Mouse (Mus musculus): ENCODE data around the gene Akap1.

The Akap1 gene

DNA sequence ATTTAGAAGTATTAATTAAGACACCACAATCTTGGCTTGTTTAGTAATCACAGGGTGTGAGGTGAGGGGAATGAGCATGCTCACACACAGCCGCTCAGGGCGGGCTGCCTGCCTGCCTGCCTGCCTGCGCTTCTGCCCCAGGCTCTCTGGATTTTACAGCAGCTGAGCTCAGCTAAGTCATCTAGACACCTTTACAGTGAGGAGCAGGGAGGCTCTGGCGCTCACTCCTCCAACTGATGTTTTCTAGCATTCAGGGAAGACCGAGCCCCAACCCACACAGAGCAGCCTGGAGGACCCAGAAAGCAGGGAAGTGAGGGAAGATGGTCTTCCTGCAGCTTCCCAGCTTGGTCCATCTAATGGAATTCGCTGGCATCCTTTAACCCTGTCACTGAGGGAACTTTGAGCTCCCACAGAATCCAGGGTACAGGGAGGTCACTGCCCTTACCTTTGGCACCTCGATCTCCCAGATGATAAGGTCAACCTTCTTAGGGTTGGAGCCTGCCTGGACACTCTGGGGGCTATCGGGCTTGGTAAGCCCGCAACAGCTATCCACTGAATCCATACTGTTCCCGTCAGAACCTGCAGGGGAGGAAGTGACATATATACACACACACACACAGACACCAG lies 23.5 kb downstream of the Akap1 start:
- DNase-seq: no peak

DNA sequence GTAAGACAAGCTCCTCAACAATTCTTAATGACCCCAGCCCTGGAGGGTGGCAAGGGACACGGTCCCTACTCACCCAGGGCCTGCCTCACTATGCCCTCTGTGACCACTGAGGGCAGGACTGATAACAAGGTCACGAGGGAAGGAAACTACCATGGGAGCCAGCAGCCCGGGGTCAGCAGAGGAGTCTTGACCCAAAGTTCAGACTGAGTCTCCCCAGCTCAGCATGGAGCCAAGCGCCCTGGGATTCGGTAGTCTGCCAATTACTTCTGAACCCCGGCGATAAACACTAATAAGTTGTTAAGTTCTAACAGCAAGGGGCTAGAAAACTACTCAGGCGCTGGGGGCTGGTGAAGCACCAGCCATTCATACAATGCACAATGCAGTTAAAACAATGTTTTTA lies 24.1 kb downstream of the Akap1 start:
- DNase-seq: no peak

DNA sequence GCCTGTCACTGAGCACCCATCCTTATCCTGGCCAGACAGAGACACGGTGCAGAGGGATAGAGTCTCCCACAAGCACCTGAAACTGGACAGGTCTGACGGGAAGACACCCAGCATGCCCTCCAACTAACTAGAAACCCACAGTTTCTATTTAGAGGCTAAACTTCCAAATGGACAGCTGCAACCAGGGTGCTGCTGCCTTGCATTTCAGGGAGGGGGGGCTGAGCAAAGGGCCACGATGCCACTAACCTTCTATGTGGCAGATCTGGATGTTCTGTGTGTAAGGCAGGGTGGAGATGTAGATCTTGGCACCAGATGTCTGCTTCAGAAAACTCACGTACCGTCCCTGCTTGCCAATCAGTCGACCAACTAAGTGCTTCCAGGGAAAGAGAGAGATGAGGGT lies 25.0 kb downstream of the Akap1 start:
- no peak for DNase-seq

DNA sequence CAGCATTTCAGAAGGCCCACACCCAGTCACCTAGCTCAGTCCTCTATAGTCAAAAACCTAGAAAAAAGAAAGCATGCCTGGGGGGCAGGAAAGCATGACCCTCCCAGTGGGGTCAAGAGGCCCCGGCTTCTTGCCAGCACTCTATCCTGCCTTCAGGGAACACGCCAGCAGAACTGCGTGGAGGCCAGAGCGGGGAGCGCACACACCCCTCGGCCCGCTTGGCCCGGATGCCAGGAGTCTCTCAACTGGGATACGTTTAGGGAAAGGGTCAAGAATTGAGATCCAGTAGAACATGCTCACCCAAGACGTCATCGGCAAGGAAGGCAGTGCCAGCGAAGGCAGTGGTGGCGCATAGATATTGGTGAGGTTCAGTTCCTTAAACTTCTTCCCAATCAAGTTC lies 25.8 kb downstream of the Akap1 start:
- DNase-seq: no peak

- DNase-seq: no peak
Observed at GRCm38 (mm10) chr11:88834606-88835005, 29.8 kb downstream of the Akap1 start.

GRCm38 (mm10) chr11:88834134-88834533 lies 30.3 kb downstream of the Akap1 start:
- DNase-seq: no peak

- no peak for DNase-seq
Observed at GRCm38 (mm10) chr11:88833099-88833498, 31.3 kb downstream of the Akap1 start.

DNA sequence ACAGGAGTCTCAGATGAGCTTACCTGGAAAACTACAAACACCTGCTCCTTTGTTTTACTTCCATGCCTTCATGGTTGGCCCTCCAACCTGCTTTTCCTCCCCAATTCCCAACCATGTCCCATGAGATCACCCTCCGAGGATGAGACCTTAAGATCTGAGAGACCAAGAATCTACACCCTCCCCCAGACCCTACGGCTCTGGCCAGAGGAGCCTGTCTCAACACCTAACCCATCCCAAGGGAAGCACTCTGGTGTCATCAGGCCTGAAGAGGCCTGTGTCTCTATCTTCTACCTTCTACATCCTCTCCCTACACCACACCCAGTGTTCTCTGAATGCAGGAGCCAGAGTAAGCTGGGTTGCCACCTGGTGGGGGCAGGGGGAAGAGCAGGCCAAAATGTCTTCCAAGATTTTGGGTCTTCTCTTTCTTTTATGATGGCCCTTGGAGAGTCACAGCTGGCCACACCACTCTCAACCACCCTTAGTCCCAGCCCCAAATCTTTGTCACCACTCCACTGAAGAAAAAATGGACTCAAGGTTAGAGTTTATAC lies 34.1 kb downstream of the Akap1 start:
- no peak for DNase-seq

DNA sequence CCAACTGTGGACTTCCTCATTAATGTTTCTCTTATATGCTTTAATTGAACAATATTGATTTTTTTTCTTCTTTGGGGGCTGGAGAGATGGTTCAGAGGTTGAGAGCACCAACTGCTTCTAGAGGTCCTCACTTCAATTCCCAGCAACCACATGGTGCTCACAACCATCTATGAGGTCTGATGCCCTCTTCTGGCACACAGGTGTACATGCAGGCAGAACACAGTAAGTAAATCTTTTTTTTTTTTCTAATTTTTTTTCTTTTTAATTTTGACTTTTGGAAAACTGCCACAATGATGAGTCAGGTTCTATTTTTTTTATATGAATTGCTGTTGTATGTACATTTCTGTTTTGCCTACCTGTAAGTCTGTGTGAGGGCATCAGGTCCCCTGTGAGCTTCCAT lies 35.9 kb downstream of the Akap1 start:
- no peak for DNase-seq

DNA sequence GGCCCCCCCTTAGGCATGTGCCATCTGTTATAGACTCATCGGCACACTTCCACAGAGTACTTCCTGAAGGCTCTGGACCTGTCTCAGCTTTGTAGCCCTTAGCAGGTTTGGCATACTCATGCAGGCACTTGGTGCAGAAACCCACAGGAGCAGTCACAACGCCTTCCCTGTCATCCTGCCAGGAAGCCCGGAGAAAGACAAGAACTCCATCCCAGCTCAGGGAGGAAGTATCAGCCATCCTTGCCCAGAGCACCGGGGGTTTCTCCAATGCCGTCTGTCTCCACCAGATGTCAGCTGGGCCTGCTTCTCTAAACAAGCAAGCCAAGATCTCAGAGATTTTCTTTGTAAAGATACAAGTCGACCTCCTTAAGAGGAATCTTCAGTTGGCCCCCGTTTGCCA lies 38.5 kb downstream of the Akap1 start:
- no peak for DNase-seq

DNA sequence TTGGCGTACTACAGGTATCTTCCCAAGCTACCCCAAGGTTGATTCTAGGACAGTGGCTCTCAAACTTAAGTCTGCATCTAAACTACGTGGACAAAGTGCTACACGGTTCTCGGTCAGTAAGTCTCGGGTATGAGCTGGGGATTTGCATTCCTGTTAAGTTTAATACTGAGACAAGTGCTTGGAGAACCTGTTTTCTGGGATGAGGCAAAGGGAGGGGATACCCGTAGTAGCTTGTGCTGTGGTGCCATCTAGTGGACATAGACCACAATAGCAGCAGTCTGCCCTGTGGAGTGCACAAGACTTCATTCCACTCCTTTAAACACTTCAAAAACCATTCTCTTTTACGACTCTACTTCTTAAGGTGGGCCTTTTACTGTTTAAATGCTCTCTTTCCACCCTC lies 41.4 kb downstream of the Akap1 start:
- peak; percentile 95 for DNase-seq

- no peak for DNase-seq
Observed at GRCm38 (mm10) chr11:88822526-88822925, 41.9 kb downstream of the Akap1 start.

- peak; percentile 96 for DNase-seq
Observed at GRCm38 (mm10) chr11:88820742-88821576, 43.4 kb downstream of the Akap1 start.

GRCm38 (mm10) chr11:88820253-88820652 lies 44.1 kb downstream of the Akap1 start:
- DNase-seq: no peak

GRCm38 (mm10) chr11:88817061-88817460 lies 47.3 kb downstream of the Akap1 start:
- no peak for DNase-seq

- no peak for DNase-seq
Observed at GRCm38 (mm10) chr11:88803231-88804010, 61.0 kb downstream of the Akap1 start.

DNA sequence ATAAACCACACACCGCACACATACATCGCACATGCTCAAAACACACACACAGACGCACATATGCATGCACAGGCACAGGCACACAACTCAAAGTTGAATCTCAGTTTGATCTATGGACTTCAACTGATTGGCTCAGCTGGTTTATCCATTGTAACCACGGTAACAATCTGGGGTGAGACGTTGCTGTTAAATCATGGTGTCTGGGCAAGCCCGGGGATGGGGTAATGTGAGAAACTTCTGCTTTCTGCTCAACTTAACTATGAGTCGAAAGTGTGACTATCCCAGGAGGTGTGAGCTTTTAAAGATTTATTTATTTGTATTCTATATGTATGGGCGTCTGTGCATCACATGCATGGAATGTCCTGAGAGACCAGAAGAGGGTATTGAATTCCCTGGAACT lies 68.2 kb downstream of the Akap1 start:
- DNase-seq: no peak

GRCm38 (mm10) chr11:88789893-88790292 lies 74.5 kb downstream of the Akap1 start:
- DNase-seq: no peak

DNA sequence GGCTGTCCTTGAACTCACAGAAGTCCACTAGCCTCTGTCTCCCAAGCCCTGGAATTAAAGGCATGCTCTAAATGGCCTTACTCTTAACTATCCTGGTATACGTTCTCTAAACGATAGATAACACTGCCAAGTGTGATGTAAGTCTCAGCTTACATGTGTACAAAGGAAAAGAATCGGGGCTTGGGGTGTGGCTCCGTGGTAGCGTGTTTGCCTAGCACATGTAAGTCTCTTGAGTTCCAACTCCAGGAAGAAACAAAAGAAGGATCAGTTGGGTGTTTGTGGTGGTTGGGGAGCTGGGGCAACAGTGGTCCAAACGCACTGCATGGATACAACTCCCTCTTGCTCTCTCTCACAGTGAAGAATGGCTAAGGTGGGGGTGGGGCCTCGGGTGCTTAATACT lies 77.6 kb downstream of the Akap1 start:
- DNase-seq: no peak

DNA sequence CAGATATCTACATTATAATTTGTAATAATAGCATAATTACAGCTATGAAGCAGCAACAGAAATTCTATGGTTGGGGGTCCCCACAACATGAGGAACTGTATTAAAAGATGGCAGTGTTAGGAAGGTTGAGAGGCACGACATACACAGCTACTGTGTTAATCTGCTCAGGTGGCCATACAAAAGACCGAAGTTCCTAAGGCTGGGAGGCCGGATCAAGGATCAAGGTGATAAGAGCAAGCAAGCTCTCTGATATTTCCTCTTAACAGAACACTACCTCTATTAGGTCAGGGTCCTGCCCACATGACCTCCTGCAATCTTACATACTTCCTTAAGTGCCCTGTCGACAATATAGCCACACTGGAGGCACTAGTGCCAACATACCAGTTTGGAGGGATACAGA lies 80.9 kb downstream of the Akap1 start:
- DNase-seq: no peak

GRCm38 (mm10) chr11:88782531-88782930 lies 81.9 kb downstream of the Akap1 start:
- no peak for DNase-seq
